Mouse (Mus musculus): ENCODE measurements around the gene Hinfp. TPM values are rescaled to one million over a fixed set of nuclear protein-coding genes. Genes with fewer than 3 reads are reported as not detected.

Gene Hinfp
- polyA plus RNA-seq, 1 experiment from 2014 or later = 6.3 TPM

DNA sequence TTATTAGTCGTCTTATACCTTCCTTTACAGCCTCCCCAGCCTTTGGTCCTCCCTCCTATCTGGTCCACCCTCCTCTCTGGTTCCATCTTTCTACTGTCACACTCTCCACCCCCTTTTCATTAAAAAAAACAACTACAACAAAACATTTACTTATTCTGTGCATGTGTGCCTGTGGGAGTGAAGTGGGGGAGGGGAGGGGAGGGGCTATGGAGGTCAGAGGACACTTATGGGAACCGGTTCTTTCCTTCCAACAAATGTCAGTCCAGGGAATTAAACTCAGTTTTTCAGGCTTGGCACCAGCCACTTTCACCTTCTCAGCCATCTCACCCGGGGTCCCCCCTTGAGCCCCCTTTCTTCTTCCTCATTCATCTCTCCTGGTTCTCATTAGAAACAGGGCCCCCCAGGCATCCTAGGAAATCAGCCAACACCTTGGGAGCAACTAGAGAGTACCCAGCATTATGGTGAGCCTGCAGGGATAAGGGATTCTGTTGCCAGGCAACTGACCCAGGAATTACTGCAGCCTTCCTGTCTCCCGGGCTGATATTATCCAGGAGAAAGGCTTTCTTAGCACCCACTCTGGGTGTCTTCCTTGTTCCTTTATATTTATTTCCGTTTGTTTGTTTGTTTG is 50.8 kb downstream of the Hinfp start:
- ATAC-seq (no peak), DNase-seq (no peak)
- Histone ChIP-seq H3K4me3 (ENCODE audit: low read depth, low read length) (no peak overlapping the region), H3K9ac (replicated peaks) (no peak overlapping the region), H3K36me3 (replicated peaks; ENCODE audit: insufficient read depth, low read length) (0 out of 2 replicates have a peak, but pooled peaks cover 6% of the 10 kb centered on the region), H3K9me3 (ENCODE audit: low read length) (no peaks in the 10 kb centered on the region), H3K4me2 (ENCODE audit: low read depth, low read length) (no peak overlapping the region), H3K27me3 (ENCODE audit: insufficient read depth, low read length) (no peaks in the 10 kb centered on the region), H3K4me1 (ENCODE audit: insufficient read depth) (peaks cover 16% of the 10 kb centered on the region), H3K27ac (ENCODE audit: low read depth) (no peak overlapping the region)
- TF ChIP-seq EP300 (IDR thresholded peaks at IDR 0.05; ENCODE audit: low read depth) = no peak
- no peak for TF ChIP-seq CTCF (IDR thresholded peaks at IDR 0.05; ENCODE audit: low read depth)
- WGBS (ENCODE audit: insufficient replicate concordance) = 48% methylated on average over 5 of the region's 5 CpGs

GRCm38 (mm10) chr9:44253441-44253840 is 52.0 kb downstream of the Hinfp start:
- TF ChIP-seq CTCF (IDR thresholded peaks at IDR 0.05; ENCODE audit: low read depth) = no peak
- no peak for TF ChIP-seq EP300 (IDR thresholded peaks at IDR 0.05; ENCODE audit: low read depth)
- no peak for DNase-seq
- ATAC-seq = no peak
- 88% methylated on average over 6 of the region's 6 CpGs for WGBS (ENCODE audit: insufficient replicate concordance)
- Histone ChIP-seq H3K4me2 (ENCODE audit: low read depth, low read length) (no peak overlapping the region), H3K4me1 (ENCODE audit: insufficient read depth) (peaks cover 10% of the 10 kb centered on the region), H3K9ac (replicated peaks) (no peak overlapping the region), H3K4me3 (ENCODE audit: low read depth, low read length) (no peak overlapping the region), H3K27me3 (ENCODE audit: insufficient read depth, low read length) (no peaks in the 10 kb centered on the region), H3K27ac (ENCODE audit: low read depth) (no peak overlapping the region), H3K36me3 (replicated peaks; ENCODE audit: insufficient read depth, low read length) (0 out of 2 replicates have a peak, but pooled peaks cover 6% of the 10 kb centered on the region), H3K9me3 (ENCODE audit: low read length) (no peaks in the 10 kb centered on the region)

- DNase-seq (no peak), ATAC-seq (no peak)
- TF ChIP-seq CTCF (IDR thresholded peaks at IDR 0.05; ENCODE audit: low read depth) (no peak), EP300 (IDR thresholded peaks at IDR 0.05; ENCODE audit: low read depth) (no peak)
- 0 out of 2 replicates have a peak, but pooled peaks cover 6% of the 10 kb centered on the region for H3K36me3 ChIP-seq (replicated peaks; ENCODE audit: insufficient read depth, low read length)
- H3K27ac ChIP-seq (ENCODE audit: low read depth) = no peak within 1 kb of the TSS
- H3K4me3 ChIP-seq (ENCODE audit: low read depth, low read length) = no peak within 1 kb of the TSS
- no peaks in the 10 kb centered on the region for H3K27me3 ChIP-seq (ENCODE audit: insufficient read depth, low read length)
- WGBS (ENCODE audit: insufficient replicate concordance) = 76% methylated on average over 10 of the region's 10 CpGs
- H3K4me1 ChIP-seq (ENCODE audit: insufficient read depth) = peaks cover 5% of the 10 kb centered on the region
- no peak within 1 kb of the TSS; the same call in 1 of the 2 replicates for H3K9ac ChIP-seq (replicated peaks)
- H3K9me3 ChIP-seq (ENCODE audit: low read length) = no peaks in the 10 kb centered on the region
- no peak within 1 kb of the TSS for H3K4me2 ChIP-seq (ENCODE audit: low read depth, low read length)
Measured at GRCm38 (mm10) chr9:44251314-44251713, 54.2 kb downstream of the Hinfp start, which contains the start of gene Pdzd3. TSS of gene Pdzd3 (minus strand) at chr9:44251471.

GRCm38 (mm10) chr9:44250445-44250844 is 55.0 kb downstream of the Hinfp start:
- Histone ChIP-seq H3K27ac (ENCODE audit: low read depth) (no peak overlapping the region), H3K4me2 (ENCODE audit: low read depth, low read length) (no peak overlapping the region), H3K27me3 (ENCODE audit: insufficient read depth, low read length) (no peaks in the 10 kb centered on the region), H3K9ac (replicated peaks) (no peak overlapping the region; the same call in 1 of the 2 replicates), H3K4me3 (ENCODE audit: low read depth, low read length) (no peak overlapping the region), H3K9me3 (ENCODE audit: low read length) (no peaks in the 10 kb centered on the region), H3K36me3 (replicated peaks; ENCODE audit: insufficient read depth, low read length) (0 out of 2 replicates have a peak, but pooled peaks cover 6% of the 10 kb centered on the region), H3K4me1 (ENCODE audit: insufficient read depth) (peaks cover 3% of the 10 kb centered on the region)
- 44% methylated on average over 4 of the region's 4 CpGs for WGBS (ENCODE audit: insufficient replicate concordance)
- DNase-seq (no peak), ATAC-seq (no peak)
- no peak for TF ChIP-seq CTCF (IDR thresholded peaks at IDR 0.05; ENCODE audit: low read depth)
- TF ChIP-seq EP300 (IDR thresholded peaks at IDR 0.05; ENCODE audit: low read depth) = no peak

DNA sequence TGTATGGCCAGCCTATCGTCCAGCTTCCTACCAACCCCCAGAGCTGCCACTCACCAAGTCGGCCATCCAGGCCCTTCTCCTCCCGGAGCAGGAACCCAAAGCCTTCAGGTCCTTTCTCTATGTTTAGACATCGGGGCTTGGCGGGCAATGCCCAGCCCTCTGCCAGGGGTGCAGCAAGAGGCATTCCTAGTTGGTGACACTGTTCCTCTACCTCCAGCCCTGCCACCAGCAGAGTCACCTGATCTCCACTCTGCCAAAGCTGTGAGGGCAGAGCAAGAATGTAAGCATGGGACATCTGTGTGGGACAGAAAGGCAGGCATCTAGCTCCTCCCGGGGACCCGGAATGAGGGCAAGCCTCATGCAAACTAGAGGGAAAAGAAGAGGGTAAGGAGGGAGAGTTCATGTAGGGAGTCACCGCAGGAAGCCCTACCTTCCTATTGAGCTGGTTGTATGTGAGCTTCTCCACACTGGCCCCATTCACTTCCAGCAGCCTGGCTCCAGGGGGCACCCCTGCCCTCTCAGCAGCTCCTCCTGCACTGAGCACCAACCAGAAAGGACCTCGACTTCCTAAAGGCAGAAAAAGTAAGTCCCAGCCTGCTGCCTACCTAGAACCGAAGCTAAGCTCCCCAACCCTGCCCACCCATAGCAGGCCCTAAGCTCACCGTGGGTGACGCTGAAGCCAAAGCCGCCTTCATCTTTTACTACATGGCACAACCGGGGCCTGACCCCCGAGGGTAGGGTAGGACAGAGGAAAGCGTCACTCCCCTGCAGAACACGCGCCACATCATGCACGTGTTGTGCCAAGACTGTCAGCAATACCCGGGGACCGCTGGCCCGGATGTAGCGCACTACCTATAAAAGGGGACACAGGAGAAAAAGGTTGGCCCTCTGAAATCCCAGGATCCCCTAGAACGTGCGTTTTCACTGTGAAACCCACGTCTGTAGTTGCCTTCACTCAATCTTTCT is 56.0 kb downstream of the Hinfp start:
- DNase-seq = peak; percentile 71
- peak; percentile 82 for ATAC-seq

DNA sequence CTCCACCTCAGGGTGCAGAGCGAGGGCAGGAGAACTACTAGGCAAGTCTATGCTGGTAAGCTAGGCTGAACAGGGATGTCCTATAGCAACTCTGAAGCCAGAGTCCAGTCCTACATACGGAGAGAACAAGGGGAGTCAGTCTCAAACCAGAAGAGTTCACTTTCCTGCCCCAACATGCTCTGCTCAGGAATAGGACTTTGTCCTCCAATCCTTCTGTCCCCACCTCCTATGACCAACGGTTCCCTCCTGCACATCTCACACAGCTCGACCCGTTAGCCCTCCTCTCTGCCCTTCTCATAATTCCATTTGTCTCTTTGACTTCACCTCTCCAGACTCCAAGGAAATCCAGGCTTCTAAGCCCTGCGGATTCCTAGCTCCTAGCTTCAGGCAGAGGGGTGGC is 57.6 kb downstream of the Hinfp start:
- Histone ChIP-seq H3K9me3 (ENCODE audit: low read length) (no peaks in the 10 kb centered on the region), H3K9ac (replicated peaks) (no peak overlapping the region), H3K36me3 (replicated peaks; ENCODE audit: insufficient read depth, low read length) (0 out of 2 replicates have a peak, but pooled peaks cover 2% of the 10 kb centered on the region), H3K4me2 (ENCODE audit: low read depth, low read length) (no peak overlapping the region), H3K27ac (ENCODE audit: low read depth) (no peak overlapping the region), H3K27me3 (ENCODE audit: insufficient read depth, low read length) (no peaks in the 10 kb centered on the region), H3K4me3 (ENCODE audit: low read depth, low read length) (no peak overlapping the region), H3K4me1 (ENCODE audit: insufficient read depth) (peaks cover 3% of the 10 kb centered on the region)
- no peak for TF ChIP-seq EP300 (IDR thresholded peaks at IDR 0.05; ENCODE audit: low read depth)
- no peak for TF ChIP-seq CTCF (IDR thresholded peaks at IDR 0.05; ENCODE audit: low read depth)
- DNase-seq (no peak), ATAC-seq (no peak)
- WGBS (ENCODE audit: insufficient replicate concordance) = 56% methylated on average over 6 of the region's 6 CpGs

More for the DNA sequence above, 56.0 kb downstream of the Hinfp start:
- Histone ChIP-seq H3K4me1 (ENCODE audit: insufficient read depth) (peaks cover 3% of the 10 kb centered on the region), H3K27ac (ENCODE audit: low read depth) (no peak overlapping the region), H3K27me3 (ENCODE audit: insufficient read depth, low read length) (no peaks in the 10 kb centered on the region), H3K9me3 (ENCODE audit: low read length) (no peaks in the 10 kb centered on the region), H3K36me3 (replicated peaks; ENCODE audit: insufficient read depth, low read length) (0 out of 2 replicates have a peak, but pooled peaks cover 6% of the 10 kb centered on the region), H3K4me2 (ENCODE audit: low read depth, low read length) (no peak overlapping the region), H3K9ac (replicated peaks) (no peak overlapping the region), H3K4me3 (ENCODE audit: low read depth, low read length) (no peak overlapping the region)
- 48% methylated on average over 26 of the region's 26 CpGs for WGBS (ENCODE audit: insufficient replicate concordance)
- TF ChIP-seq EP300 (IDR thresholded peaks at IDR 0.05; ENCODE audit: low read depth) (no peak), CTCF (IDR thresholded peaks at IDR 0.05; ENCODE audit: low read depth) (peak; percentile 83)

All from liver, postnatal 0 days (tissue).